Mouse (Mus musculus) lung, postnatal 0 days (tissue): ENCODE results near the gene Olfr6.

ENCODE experiments used
- CTCF ChIP-seq: IDR thresholded peaks from 2 replicates; pipeline ENCODE4 v1.5.1; 2016; ENCODE audit warnings: antibody characterized with exemption, mild to moderate bottlenecking
- EP300 ChIP-seq: IDR thresholded peaks from 2 replicates; pipeline ENCODE4 v1.6.1; 2016; ENCODE audit warnings: antibody characterized with exemption, mild to moderate bottlenecking, control low read depth

DNA sequence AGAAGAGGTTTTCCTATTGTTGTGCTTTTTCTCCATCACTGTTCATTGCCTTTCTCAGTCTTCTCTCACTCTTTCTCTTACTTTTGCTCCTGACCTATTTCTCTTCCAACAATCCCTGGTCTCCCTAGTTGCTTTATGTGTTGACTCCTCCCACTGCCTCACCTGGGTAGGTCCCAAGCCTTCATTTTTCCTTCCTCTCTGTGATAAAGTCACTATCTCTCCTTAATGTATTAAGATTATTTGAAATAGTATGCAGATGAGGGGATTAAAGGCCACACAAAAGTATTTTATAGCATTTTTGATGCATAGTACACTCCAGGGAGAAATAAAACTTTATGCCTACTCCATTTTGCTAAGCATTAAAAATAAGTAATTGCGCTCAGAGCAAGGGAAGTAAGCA, at the start of gene Olfr6:
- TF ChIP-seq CTCF (no peak), EP300 (no peak)
